Mouse (Mus musculus) inflammation-experienced regulatory T-cells (primary cell): ENCODE results near the gene Fbxl16. TPM values are rescaled to one million over a fixed set of nuclear protein-coding genes. Genes with fewer than 3 reads are reported as not detected.

Experiments
- polyA plus RNA-seq, 2 experiments: library from polyadenylated mRNA; unstranded; fragments of 100-300 nt; shearing (Covaris generic); gene quantifications; one replicate each; pipeline ENCODE4 v1.2.1; 2017

Gene Fbxl16
- polyA plus RNA-seq = under 1 TPM; 0.16 to 0.60 TPM

DNA sequence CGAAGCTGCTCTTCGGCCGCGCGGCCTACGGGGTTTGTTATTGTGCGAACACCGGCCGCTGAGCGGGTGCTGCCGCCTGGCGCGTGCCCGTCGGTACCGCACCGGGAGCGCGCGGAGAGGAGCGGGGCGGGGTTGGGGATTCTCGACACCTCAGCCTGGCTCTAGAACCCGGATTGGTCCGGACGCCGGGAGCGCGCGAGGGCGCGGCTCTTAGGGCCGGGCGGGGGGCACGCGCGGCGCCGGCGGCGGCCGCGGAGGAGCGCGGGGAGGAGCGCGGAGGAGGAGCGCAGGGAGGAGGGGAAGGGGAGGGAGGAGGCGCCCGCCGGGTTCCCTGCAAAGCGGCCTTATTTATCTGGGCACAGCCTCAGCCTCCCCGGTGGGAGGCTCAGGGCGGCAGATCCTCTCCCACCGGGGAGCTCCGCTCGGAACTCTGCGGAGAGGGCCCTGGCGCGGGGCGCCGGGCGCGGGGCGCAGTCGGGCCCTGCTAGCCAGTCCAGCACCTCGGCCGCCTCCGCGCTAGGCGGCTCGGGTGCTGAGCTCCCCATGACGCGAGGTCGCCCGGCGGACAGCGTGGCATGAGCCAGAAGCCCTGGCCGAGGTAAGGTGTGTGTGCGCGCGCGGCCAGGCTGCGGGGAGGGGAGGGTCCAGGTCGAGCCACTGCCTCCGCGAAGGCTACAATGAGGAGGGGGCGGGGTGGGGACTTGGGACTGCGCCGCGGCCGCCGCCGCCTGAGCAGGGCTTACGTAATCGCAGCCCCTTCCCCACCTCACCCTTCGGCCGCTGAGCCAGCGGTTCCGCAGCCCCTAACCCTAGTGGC lies at the start of gene Fbxl16:
TSS of gene Fbxl16 (plus strand) at position 297 of the 817 bp plus-strand sequence.

DNA sequence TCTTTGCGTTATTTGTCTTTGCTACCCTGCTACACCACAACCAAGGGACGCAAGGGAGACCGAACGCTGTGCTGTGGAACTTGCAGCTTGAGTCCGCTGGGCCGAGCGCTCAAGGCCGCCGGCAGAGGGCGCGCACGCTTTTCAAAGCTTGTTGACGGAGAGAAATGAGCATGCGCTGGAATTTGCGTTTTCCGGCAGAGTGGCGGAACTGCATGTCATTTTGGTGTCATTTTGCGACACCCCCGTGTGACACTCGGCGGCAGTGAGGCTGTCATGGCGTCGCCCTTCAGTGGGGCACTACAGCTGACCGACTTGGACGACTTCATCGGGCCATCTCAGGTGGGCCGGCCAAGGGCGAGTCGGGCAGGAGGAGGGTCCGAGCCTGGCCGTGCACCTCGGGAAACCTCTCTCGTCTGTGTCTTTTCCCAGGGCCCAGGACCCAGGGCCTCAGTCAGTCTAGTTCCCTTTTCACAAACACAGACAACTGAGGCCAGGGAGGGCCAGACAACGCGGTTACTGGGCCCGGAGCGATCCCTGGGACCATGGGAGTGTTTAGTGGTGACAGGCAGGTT lies 35.2 kb upstream of the Fbxl16 start, which contains the start of gene Narfl:
TSS of gene Narfl (plus strand) at position 228 of the 572 bp plus-strand sequence.

DNA sequence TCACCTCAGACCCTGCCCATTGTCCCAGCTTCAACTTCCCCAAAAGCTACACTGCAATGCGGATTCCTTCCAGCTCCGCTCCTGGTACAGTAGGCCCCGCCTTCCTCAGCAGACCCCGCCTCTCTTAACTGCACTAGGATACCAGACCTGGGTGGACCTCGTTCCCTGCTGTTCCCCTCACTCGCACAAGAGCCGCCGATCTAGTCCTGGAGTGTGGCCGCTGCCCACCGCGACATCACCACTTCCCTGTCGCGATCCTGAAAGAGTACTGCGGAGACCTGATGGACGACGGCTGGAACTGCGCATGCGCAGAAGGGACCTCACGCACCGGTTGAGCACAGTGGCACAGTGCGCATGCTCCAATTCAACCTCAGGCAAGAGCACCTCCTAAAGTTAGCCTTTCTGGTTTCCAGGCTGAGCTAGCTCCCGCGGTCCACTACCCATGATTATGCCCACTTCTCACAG lies 23.6 kb upstream of the Fbxl16 start, which contains the start of gene Haghl:
TSS of gene Haghl (minus strand) at position 393 of the 465 bp plus-strand sequence.

DNA sequence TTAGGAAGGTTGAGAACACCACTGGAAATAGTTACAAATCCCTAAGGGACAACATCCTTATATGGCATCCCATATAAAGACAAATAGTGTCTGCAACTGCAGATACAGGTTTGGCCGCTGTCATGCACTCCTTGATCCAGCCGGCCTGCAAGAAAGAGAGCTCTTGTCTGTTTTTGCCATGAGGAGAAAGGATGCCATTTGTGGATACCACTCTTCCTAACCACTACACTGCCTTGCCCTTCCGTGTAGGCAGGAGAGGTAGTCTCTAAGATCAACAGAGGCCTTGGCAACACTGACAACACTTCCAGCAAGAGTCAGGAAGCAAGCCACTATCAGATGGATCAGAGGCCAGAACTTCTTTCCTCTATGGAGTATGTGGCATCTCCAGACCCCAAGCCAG lies 22.6 kb upstream of the Fbxl16 start, which contains the start of gene Ccdc78:
TSS of gene Ccdc78 (plus strand) at position 301 of the 400 bp plus-strand sequence.

DNA sequence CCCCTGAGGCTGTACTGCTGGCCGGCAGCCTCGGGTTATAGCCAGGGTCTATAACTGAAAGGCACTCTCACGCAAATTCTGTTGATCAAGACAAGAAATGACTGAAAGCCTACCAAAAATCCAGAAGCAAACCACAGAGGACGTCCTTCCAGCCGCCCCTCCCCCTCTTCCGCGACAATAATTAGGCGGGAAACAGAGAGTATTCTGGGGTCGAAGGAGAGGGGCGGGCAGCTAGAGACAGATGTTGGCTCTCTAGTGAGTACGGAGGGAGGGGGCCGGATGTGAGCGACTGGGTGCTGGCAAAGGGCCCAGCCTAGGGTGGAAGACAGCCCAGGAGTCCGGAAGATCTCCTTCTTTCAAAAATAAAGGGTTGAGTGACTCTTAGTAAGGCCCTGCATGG lies 16.3 kb upstream of the Fbxl16 start, which contains the start of gene Fam173a:
TSS of gene Fam173a (minus strand) at position 287 of the 400 bp plus-strand sequence.

DNA sequence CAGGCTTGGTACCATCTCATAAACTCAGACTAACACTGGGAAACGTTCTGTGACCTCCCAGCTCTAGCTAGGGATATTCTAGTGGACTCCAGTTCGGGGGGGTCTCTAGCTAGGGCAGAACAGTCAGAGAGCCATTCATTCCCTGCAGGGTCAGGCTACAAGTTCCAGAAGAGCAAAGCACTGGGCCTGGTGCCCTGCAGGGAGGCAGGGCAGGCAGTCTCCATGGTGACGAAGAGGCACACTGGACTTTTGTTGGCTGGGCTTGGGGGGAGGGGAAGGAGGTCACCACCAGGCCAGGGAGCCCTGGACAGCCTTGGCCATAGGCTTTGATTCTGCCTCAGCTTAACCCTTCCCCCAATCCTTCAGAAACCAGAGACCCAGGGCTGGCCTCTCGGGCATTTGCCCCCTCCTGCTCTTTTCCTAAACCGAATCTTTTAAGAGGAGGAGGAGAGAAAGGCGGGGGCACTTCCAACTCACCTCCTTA lies 13.2 kb upstream of the Fbxl16 start, which contains the start of gene AC134908.4:
TSS of gene AC134908.4 (minus strand) at position 51 of the 484 bp plus-strand sequence.

DNA sequence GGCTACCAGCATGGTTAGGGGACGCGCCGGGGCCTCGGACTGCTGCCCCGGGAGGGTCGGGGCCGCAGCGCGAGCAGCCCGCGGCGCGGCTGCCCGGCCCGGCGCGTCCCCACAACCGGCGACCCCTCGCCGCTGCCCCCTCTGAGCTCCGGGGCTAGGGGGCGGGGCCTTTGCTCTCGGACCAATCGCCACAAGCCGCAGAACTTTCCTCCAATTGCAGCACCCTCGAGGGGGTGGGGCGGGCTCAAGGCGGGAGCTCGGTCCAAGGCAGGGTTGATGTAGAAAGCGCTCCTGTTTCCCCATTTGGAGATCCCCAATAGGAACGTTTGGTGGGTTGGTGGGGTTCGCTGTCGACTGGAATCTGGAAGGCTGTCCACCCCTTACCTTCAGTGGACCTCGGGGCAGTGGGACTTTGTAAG lies 11.9 kb upstream of the Fbxl16 start, which contains the start of gene Metrn:
TSS of gene Metrn (minus strand) at position 186 of the 419 bp plus-strand sequence.

DNA sequence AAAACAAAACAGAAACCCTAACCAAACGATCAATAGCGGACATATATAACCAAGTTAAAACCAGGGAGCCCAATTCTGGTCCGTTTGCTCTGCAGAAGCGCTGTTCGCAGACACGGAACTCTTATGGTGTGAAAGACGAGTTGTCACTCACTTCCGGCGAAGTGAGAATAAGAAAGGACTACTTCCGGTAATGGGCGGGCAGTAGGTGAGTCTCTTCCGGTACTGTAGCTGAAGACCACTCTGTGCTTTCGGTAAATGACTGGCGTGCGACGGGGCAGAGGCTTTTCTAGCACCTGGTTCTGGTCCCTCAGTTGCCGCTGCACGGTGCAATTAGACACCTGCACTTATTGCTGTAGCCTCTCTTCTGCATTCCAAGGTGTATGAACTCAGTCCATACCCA lies 14.6 kb downstream of the Fbxl16 start, which contains the start of gene Wdr24:
TSS of gene Wdr24 (plus strand) at position 176 of the 400 bp plus-strand sequence.

DNA sequence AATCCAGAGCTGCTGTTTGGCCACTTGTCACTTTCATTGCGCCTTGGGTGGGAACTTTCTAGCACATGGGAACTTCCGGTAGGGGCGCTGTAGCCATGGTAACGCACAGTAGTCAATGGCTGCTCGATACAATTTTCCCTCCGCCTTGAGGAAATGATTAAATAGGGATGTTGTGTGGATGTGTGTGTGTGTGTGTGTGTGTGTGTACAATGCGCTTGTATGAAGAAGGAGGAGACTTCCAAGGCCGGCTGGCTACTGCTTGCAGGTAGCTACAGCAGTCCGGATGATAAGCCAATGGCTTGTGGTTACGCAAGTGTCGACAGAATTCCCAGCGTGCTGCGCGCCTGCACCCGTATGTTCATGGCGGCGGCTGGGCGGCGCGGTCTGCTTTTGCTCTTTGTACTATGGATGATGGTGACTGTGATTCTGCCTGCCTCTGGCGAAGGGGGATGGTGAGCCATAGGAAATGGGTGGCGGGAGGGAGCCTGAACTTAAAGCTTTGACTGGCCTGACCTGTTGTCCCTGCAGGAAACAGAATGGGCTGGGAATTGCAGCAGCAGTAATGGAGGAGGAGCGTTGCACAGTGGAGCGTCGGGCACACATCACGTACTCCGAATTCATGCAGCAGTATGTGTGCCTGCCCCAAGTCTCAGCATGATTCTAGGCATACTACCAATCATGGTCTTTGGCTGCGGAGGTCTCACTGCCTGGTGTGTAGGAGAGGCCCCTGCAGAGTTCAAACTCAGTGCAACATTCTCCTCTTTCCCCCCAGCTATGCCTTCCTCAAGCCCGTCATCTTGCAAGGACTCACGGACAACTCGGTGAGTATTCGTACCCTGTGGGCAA lies 20.1 kb downstream of the Fbxl16 start, which contains the start of gene Jmjd8:
TSS of gene Jmjd8 (plus strand) at position 156 of the 846 bp plus-strand sequence.

DNA sequence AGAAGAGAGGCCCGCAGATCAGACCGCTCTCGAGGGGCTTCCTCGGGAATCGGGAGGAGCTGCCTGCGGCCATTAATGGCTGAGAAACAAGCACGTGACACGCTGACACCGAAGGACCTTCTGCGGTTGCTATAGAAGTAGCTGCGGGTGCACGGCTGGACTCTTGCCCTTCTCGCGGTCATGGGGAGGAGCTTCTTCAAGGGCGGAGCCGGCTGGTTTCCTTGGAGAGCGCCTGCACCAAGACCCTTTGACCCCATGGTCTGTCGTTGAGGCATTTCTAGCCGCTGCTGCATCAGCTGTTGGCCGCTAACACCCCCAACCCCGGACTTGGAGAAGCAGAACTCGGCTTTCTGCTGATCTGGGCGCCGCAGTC lies 24.4 kb downstream of the Fbxl16 start, which contains the start of gene Stub1:
TSS of gene Stub1 (minus strand) at position 114 of the 373 bp plus-strand sequence.

DNA sequence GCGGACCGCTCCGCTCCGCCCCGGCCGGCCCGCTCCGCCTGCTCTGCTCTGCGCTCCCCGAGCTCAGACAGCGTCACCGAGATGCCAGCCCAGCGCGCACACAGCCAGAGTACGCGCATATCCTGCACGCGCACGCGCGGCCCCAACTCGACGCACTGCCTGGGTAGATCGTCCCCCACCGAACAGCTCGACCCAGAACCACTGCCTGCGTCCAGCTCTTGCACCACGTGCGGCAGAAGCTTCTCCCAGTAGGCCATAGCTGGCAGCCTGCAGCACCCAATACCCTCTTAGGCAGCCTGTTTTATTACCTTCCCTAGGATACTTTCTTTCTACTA lies 28.2 kb downstream of the Fbxl16 start, which contains the start of gene Rhbdl1:
TSS of gene Rhbdl1 (minus strand) at position 220 of the 335 bp plus-strand sequence.

DNA sequence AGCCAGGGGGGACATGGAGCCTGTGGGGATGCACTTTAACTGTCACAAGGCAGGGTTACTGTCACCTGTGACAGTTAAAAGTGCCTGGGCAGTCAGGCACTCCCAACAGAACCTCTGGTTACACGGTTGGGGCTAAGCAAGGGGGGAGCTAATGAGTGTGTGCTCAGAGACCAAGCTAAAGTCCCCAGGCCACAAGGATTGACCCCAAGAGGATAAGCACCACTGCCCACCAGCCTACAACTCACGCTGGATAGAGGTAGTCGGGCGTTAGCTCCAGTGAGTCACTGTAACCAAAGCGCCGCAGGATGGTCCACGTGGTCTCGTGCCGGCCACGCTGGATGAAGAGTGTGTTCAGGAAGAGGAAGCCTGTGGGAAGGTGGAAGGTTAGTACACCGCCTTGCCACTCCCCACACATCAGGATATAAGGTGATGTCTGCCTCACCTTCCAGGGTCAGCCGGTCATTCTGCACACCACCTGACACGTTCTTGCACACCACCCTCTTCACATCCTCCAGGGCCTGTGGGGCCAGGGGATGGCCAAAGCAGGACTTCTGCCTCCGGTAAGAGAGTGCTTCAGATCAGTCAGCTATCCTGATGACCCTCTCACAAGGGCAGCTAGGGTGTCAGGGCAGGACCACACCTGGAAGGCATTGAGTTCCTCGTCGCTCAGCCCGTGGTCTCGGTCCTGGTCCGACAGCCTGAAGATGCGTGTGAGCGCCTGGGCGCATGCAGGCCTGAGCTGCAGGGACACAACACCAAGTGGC lies 32.4 kb downstream of the Fbxl16 start, which contains the start of gene Gm20683:
TSS of gene Gm20683 (minus strand) at position 647 of the 764 bp plus-strand sequence.

DNA sequence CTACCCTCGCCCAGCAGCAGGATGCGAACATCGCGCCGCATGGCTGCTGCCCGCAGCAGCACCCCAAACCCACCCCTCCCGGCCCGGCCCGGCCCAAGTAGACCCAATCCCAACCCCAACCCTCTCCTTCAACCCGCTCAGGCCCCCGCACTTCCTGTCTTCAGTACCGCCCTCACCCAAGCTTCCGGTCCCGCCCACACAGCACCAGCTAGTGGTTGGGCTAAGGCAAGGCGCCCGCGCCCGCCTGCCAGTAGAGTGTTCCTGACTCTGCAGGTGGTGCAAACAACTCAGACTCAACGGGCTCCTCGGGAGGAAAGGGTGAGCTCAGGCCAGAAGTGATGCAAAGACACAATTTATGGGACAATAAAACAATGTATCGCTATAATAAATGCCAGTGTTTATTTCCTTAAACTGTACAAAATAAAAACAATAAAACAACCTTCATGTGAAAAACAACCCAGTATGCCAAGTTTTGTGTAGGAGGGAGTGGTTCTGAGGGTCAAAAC lies 35.6 kb downstream of the Fbxl16 start, which contains the start of gene Rhot2:
TSS of gene Rhot2 (minus strand) at position 456 of the 506 bp plus-strand sequence.

DNA sequence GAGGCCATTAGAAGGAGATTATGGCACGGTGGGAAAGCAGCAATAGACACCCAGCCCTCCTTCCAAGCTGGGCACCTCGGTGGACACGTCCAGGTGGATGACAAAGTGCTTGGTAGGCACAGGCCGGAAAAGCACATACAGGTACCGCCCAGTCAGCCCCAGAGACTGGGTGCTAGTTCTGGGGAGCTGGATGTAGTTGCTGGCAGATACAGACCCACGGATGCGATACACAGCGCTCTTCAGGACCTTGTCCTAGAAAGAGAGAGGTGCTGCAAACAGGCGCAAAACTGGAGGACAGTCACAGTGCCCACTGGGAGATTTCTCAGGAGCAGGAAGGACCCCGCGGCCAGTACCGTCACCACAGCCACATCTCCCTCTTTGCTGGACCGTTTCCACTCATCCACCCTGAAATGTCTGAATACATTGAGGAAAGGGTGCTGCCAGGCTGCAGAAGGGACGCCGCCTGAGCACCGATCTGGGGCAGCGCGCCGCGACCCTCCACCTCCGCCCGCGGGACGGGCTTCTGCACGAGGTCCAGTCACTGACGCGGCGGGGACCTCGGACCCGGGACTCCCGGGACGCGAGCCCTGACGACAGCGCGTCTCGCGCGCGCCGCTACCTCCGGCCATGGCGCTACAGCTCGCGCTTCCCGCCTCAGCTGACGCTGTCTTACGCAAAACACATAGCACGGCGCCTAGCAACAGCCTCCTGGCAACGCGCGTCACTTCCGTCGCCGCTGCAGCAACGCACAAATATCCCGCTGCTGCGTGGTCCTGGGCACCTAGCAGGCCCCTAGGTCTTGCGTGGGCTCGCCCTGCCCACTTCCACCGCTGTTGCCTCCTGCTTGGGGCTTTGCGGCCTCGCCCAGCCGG lies 52.2 kb downstream of the Fbxl16 start, which contains the start of gene Wdr90:
TSS of gene Wdr90 (minus strand) at position 670 of the 872 bp plus-strand sequence.

DNA sequence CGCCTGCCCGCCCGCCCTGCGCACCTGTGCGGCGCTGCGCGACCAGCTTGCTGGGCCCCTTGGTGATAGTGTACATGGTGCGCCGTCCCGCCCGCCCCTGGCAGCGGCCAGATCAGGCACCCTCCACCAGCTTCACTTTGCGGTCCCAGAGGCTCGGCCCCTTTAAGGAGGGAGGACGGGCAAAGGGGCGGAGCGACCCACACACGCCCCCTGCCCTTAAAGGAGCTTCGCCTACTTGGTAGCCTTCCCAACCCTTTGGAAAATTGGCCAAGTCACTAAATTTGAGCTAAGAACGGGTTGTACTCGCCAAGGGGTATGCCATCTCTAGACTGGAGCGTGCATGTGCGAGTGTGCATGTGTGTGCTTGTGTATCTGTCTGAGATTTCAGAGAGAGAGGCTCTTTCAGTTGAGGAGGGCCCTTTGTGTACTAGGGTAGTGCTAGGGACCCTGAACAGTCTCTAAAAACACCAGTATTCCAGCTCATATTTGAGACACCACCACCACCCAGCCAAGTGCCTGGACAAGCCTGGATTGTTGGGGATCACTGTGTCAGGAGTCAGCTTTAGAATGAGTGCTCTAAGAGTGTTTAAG lies 59.8 kb downstream of the Fbxl16 start, which contains the start of gene Mcrip2:
TSS of gene Mcrip2 (minus strand) at position 164 of the 591 bp plus-strand sequence.

